ENCODE assay signal across 14 mouse cellular contexts in the genomic region with DNA sequence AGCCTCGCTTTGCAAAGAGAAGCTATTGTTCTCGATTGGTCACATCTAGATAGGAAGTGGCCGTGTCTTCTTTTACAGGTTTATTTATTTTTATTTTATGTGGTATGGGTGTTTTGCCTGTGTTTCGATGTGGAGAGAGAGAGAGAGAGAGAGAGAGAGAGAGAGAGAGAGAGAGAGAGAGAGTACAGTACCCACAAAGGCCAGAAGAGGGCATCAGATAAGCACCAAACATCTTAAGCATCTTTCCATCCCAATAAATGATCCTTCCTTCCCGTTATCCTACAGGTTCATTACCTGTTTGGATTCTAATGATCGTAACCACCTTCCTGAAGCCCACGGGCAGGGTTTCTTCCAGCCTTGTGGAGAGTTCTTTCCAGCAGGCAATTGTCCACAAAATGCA. TPM values are rescaled to one million over a fixed set of nuclear protein-coding genes. Genes with fewer than 3 reads are reported as not detected.
DNase-seq lines count a peak whose midpoint lies in the region; ATAC-seq and TF ChIP-seq lines count a peak whose summit lies in the region.
"Had no signal": no experiment of that assay in that cellular context is flagged by ENCODE, and none has a peak within 500 bp of the region (broad histone marks: within the 10 kb centered on the region; RNA-seq: fewer than 3 reads in every experiment).

No protein-coding gene starts in this region.

- TF ChIP-seq EP300 in heart, adult 2 months (IDR thresholded peaks at IDR 0.05; ENCODE audit: insufficient read depth, low read depth, low read length): no peak
- no peak for TF ChIP-seq EP300 in MEL (IDR thresholded peaks at IDR 0.05; ENCODE audit: low read depth in 1 of 2, low read length in 2 of 2)

- TF ChIP-seq POLR2A in heart, adult 2 months (IDR thresholded peaks at IDR 0.05; ENCODE audit: insufficient read depth, low read depth, low read length): no peak
- TF ChIP-seq POLR2A in lung, adult 2 months (IDR thresholded peaks at IDR 0.05; ENCODE audit: borderline replicate concordance, extremely low read depth, low read depth, low read length): no peak
- no peak for TF ChIP-seq POLR2A in MEL (IDR thresholded peaks at IDR 0.05; ENCODE audit: control insufficient read depth in 1 of 2, insufficient read depth in 1 of 2, low read depth in 1 of 2, low read length in 2 of 2, poor library complexity in 1 of 2)

- no peaks in the 10 kb centered on the region for H3K36me3 ChIP-seq in heart, adult 2 months (ENCODE audit: control insufficient read depth, insufficient read depth, low read length)
- H3K36me3 ChIP-seq in heart, embryonic 12.5 days: peaks cover 60% of the 10 kb centered on the region
- no peaks in the 10 kb centered on the region for H3K36me3 ChIP-seq in MEL (ENCODE audit: control insufficient read depth in 1 of 2, insufficient read depth in 2 of 2, low read length in 2 of 2)

- 76% methylated on average over 7 of the region's 7 CpGs for WGBS in heart, adult 2 months
- 70% methylated on average over 7 of the region's 7 CpGs for WGBS in heart, embryonic 12.5 days
- 72% methylated on average over 7 of the region's 7 CpGs for WGBS in lung, adult 2 months

- TF ChIP-seq CTCF in heart, adult 2 months (IDR thresholded peaks at IDR 0.05): peak; percentile 54
- TF ChIP-seq CTCF in lung, adult 2 months (IDR thresholded peaks at IDR 0.05; ENCODE audit: insufficient read depth, low read length): 0 out of 2 replicates have a peak, but pooled peaks have one; percentile 7
- TF ChIP-seq CTCF in MEL (IDR thresholded peaks at IDR 0.05 in 2 of 3, conservative IDR thresholded peaks at IDR 0.05 in 1 of 3; ENCODE audit: control insufficient read depth in 1 of 3, insufficient read depth in 1 of 3, low read depth in 2 of 3, low read length in 3 of 3, poor library complexity in 1 of 3, severe bottlenecking in 1 of 3): peak in 2 of 3 experiments; percentile 49 to 52; a peak in 4 of 6 replicates

- TF ChIP-seq RAD21 in MEL (IDR thresholded peaks at IDR 0.05; ENCODE audit: low read depth, low read length): peak; percentile 30

- intact Hi-C loops in heart, adult 2 months (cut with DNase I): no loop called here

- ATAC-seq in heart, embryonic 12.5 days (ENCODE audit: insufficient number of reproducible peaks, low FRiP score): no peak
- no peak for ATAC-seq in erythroblast, adult 5-6 weeks (replicated peaks; ENCODE audit: low FRiP score, poor library complexity, severe bottlenecking)
- ATAC-seq: midbrain, embryonic 16.5 days had no signal

- peaks cover 1% of the 10 kb centered on the region; the same call in 1 of the 2 replicates for H3K4me1 ChIP-seq in heart, adult 2 months (ENCODE audit: control insufficient read depth, insufficient read depth, low read length)
- H3K4me1 ChIP-seq in heart, embryonic 12.5 days (replicated peaks): peaks cover 26% of the 10 kb centered on the region
- H3K4me1 ChIP-seq in lung, adult 2 months (ENCODE audit: control insufficient read depth, insufficient read depth, low read length): no peaks in the 10 kb centered on the region; the same call in 1 of the 2 replicates
- no peaks in the 10 kb centered on the region for H3K4me1 ChIP-seq in MEL (ENCODE audit: control insufficient read depth in 1 of 2, insufficient read depth in 2 of 2, low read length in 2 of 2)

- H3K4me3 ChIP-seq in heart, adult 2 months: no peak overlapping the region
- H3K4me3 ChIP-seq in heart, embryonic 12.5 days: no peak overlapping the region
- H3K4me3 ChIP-seq in lung, adult 2 months (replicated peaks; ENCODE audit: extremely low read depth, low read depth, low read length): no peak overlapping the region
- no peak overlapping the region for H3K4me3 ChIP-seq in MEL (ENCODE audit: control insufficient read depth in 1 of 2, insufficient read depth in 1 of 2, low read depth in 2 of 2, low read length in 2 of 2)

- H3K9ac ChIP-seq in heart, adult 2 months (ENCODE audit: low read depth, low read length): no peak overlapping the region
- H3K9ac ChIP-seq in heart, embryonic 12.5 days: no peak overlapping the region
- H3K9ac ChIP-seq in MEL (ENCODE audit: control insufficient read depth, low read depth, low read length, poor library complexity, severe bottlenecking): no peak overlapping the region

- H3K79me2 ChIP-seq in heart, adult 2 months (replicated peaks; ENCODE audit: control insufficient read depth, insufficient read depth, low read length): 0 out of 2 replicates have a peak, but pooled peaks cover 1% of the 10 kb centered on the region
- H3K79me2 ChIP-seq in MEL (ENCODE audit: control insufficient read depth, insufficient read depth, low read length, poor library complexity): no peaks in the 10 kb centered on the region

- no peaks in the 10 kb centered on the region for H3K9me3 ChIP-seq in heart, embryonic 12.5 days (replicated peaks)
- H3K9me3 ChIP-seq in MEL (replicated peaks; ENCODE audit: insufficient read depth, low read length): no peaks in the 10 kb centered on the region

- H3K27me3 ChIP-seq in heart, adult 2 months (ENCODE audit: control insufficient read depth, insufficient read depth, low read length): no peaks in the 10 kb centered on the region
- no peaks in the 10 kb centered on the region for H3K27me3 ChIP-seq in heart, embryonic 12.5 days (replicated peaks)
- H3K27me3 ChIP-seq in MEL (ENCODE audit: control insufficient read depth in 1 of 2, insufficient read depth in 2 of 2, low read length in 2 of 2): no peaks in the 10 kb centered on the region

- no peak for DNase-seq in heart, adult 2 months
- DNase-seq in lung, adult 2 months: no peak
- no peak for DNase-seq in lung, postnatal 25 days (ENCODE audit: low spot score)
- peak; percentile 25 for DNase-seq in MEL (ENCODE audit: low read depth, low spot score)
- DNase-seq in retina, embryonic 14.5 days (ENCODE audit: low spot score): peak; percentile 45
- DNase-seq in left cerebral cortex, adult 11 months (ENCODE audit: low spot score): no peak
- DNase-seq: adrenal gland, postnatal 25 days; cerebellum, adult 11 months; kidney, adult 11 months; left cerebral cortex, postnatal 4 days had no signal

- H3K27ac ChIP-seq in heart, adult 2 months: no peak overlapping the region
- H3K27ac ChIP-seq in heart, embryonic 12.5 days (ENCODE audit: poor library complexity, severe bottlenecking): no peak overlapping the region
- no peak overlapping the region for H3K27ac ChIP-seq in MEL (ENCODE audit: control insufficient read depth, low read depth, low read length)

- no peak overlapping the region for H3K4me2 ChIP-seq in heart, embryonic 12.5 days

TF ChIP-seq in MEL, 35 proteins besides CTCF, POLR2A, EP300 and RAD21:
- peak; percentile 93 for TF ChIP-seq JUND (IDR thresholded peaks at IDR 0.05; ENCODE audit: low read depth, low read length)
- no peak for TF ChIP-seq BHLHE40 (IDR thresholded peaks at IDR 0.05; ENCODE audit: borderline replicate concordance, low read depth, low read length)
- TF ChIP-seq GATA1 (IDR thresholded peaks at IDR 0.05; ENCODE audit: low read depth, low read length): no peak
- no peak for TF ChIP-seq MAZ (IDR thresholded peaks at IDR 0.05; ENCODE audit: low read depth, low read length)
- no peak for TF ChIP-seq MYC (IDR thresholded peaks at IDR 0.05; ENCODE audit: low read depth, low read length)
- peak; percentile 45; the same call in 1 of the 2 replicates for TF ChIP-seq SMC3 (IDR thresholded peaks at IDR 0.05; ENCODE audit: low read depth, low read length)
- TF ChIP-seq UBTF (IDR thresholded peaks at IDR 0.05; ENCODE audit: borderline replicate concordance, insufficient read depth, low read depth, low read length): no peak
- TF ChIP-seq MYB (IDR thresholded peaks at IDR 0.05; ENCODE audit: low read depth, low read length): no peak
TF ChIP-seq in MEL: peak in this region for 2.

RNA-seq across cellular contexts. Expression of a gene that starts 55.4 kb away (rescaled TPM):
- 10 to 100 TPM; 17.8 to 27.4 TPM for total RNA-seq in heart, adult 2 months (2021)
- 40.9 and 46.8 TPM in 2 replicates for polyA plus RNA-seq in heart, adult 2 months (2012; rRNA removed)
- 20.2 and 23.5 TPM in 2 replicates for polyA plus RNA-seq in heart, embryonic 12.5 days (2016; fragmentation: Nextera tagmentation; extraction: Ambion mirVana)
- 17.3 and 19.5 TPM in 2 replicates for polyA plus RNA-seq in lung, adult 2 months (2012; rRNA removed)
- 8.4 and 10.4 TPM in 2 replicates for total RNA-seq in MEL (2012; rRNA removed)
- 1 to 10 TPM in 1 of 2 experiments, not detected in 1; 9.5 TPM for polyA plus RNA-seq in MEL (2012; ENCODE audit: insufficient read depth in 1 of 2, insufficient read length in 2 of 2, low read depth in 1 of 2, low replicate concordance in 2 of 2, missing spikeins in 1 of 2)
- total RNA-seq in erythroblast, adult 5-6 weeks (2015; ENCODE audit: low replicate concordance): 0.63 and 4.8 TPM in 2 replicates
- total RNA-seq in erythroblast, adult 5-6 weeks (2017; ENCODE audit: low replicate concordance): 1.5 and 4.4 TPM in 2 replicates
- polyA plus RNA-seq: neural tube, embryonic 14.5 days had no signal

Comparison
In these comparisons a context has a peak if more than half of its experiments do, and no peak if none do; other contexts are left out.
1. DNase-seq: peak in MEL (single experiment) and retina, embryonic 14.5 days (single experiment); none in heart, adult 2 months (0 of 2), lung, adult 2 months (single experiment), lung, postnatal 25 days (single experiment) and left cerebral cortex, adult 11 months (single experiment).
2. Peak in every context shown above with its lines, with median percentiles within 50 percentile points of each other: CTCF ChIP-seq.